Mouse (Mus musculus) forebrain, postnatal 0 days (tissue): ENCODE measurements around the gene Dkk3. TPM values are rescaled to one million over a fixed set of nuclear protein-coding genes. Genes with fewer than 3 reads are reported as not detected.

Source experiments
- ATAC-seq: fragments of 200-750 bp; cut with Nextera tagmentation; 2 replicates; pipeline ENCODE4 v1.8.0; 2017; ENCODE audit warnings: mild to moderate bottlenecking, moderate library complexity
- DNase-seq: peaks from one replicate; pipeline ENCODE4 v3.0.0-alpha.2; 2015
- H3K27ac ChIP-seq: fragments of 300-500 bp; sonication (generic); 2 replicates; pipeline ENCODE4 v1.5.1; 2014; ENCODE audit warnings: low read depth, mild to moderate bottlenecking, antibody characterized with exemption, low read length, moderate library complexity, mixed read lengths
- H3K27me3 ChIP-seq: fragments of 300-500 bp; sonication (generic); 2 replicates; pipeline ENCODE4 v1.6.1; 2014; ENCODE audit warnings: mild to moderate bottlenecking, low read length, mixed read lengths; ENCODE audit not compliant: insufficient read depth
- H3K36me3 ChIP-seq: fragments of 300-500 bp; sonication (generic); 2 replicates; pipeline ENCODE4 v1.6.1; 2014; ENCODE audit warnings: mild to moderate bottlenecking, moderate library complexity; ENCODE audit not compliant: insufficient read depth
- H3K4me1 ChIP-seq: fragments of 300-500 bp; sonication (generic); 2 replicates; pipeline ENCODE4 v1.6.1; 2014; ENCODE audit warnings: antibody characterized with exemption; ENCODE audit not compliant: insufficient read depth
- H3K4me2 ChIP-seq: fragments of 300-500 bp; sonication (generic); 2 replicates; pipeline ENCODE4 v1.6.1; 2014; ENCODE audit warnings: low read depth, mild to moderate bottlenecking, moderate library complexity
- H3K4me3 ChIP-seq: fragments of 300-500 bp; sonication (generic); 2 replicates; pipeline ENCODE4 v1.5.1; 2014; ENCODE audit warnings: low read depth, low read length, mixed read lengths
- H3K9ac ChIP-seq: fragments of 300-500 bp; sonication (generic); 2 replicates; pipeline ENCODE4 v1.6.1; 2014; ENCODE audit warnings: mild to moderate bottlenecking
- H3K9me3 ChIP-seq: fragments of 300-500 bp; sonication (generic); 2 replicates; pipeline ENCODE4 v1.6.1; 2016; ENCODE audit warnings: low read length
- CTCF ChIP-seq: sonication (generic); IDR thresholded peaks from 2 replicates; pipeline ENCODE4 v1.5.1; 2016; ENCODE audit warnings: antibody characterized with exemption, control low read depth, low read depth
- WGBS: fragments of 180-500 bp; shearing (Covaris S2); extraction: QIAGEN DNeasy Blood & Tissue Kit; methylation state at CpG from one replicate; pipeline ENCODE4 v1.1.7; 2014; 5-methylcytosine and 5-hydroxymethylcytosine counted together
- polyA plus RNA-seq: library from polyadenylated mRNA; unstranded; fragments of >200 nt; fragmentation: Nextera tagmentation; extraction: Ambion mirVana; gene quantifications from 2 replicates; pipeline ENCODE4 v1.2.1, GENCODE M21; 2015
- total RNA-seq: library from RNA; depleted of rRNA; stranded (reverse); fragments of >200 nt; gene quantifications from 2 replicates; pipeline ENCODE4 v1.2.3, GENCODE M21; 2014; rRNA removed

Gene Dkk3
- total RNA-seq (50.8 and 53.8 TPM in 2 replicates), polyA plus RNA-seq (48.1 and 49.9 TPM in 2 replicates)

DNA sequence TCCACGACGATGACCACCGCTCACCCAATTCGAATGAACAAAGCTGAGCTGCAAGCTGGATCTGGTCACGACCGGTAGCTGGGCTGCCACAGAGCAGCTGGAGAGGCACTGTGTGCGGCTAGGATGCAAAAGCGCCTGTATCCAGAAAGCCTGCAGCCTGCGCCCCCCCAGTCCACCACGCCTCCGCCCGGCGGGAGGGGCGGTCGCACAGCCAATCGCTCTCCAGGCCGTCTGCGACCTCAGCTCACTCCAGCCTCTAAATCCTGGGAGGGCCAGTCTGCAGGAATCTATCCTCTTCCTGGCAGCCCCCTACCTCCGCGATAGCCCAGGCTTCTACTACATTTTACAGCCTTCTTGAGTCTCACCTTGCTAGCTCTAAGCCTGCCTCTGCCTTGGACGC lies at the start of gene Dkk3:
Dkk3 (minus strand) TSS at position 116 of the 400 bp plus-strand sequence.
- H3K4me1 ChIP-seq = peaks cover 5% of the 10 kb centered on the region
- peak within 1 kb of the TSS; percentile 15; the same call in 1 of the 2 replicates for H3K27ac ChIP-seq
- H3K27me3 ChIP-seq = no peaks in the 10 kb centered on the region
- H3K9me3 ChIP-seq = no peaks in the 10 kb centered on the region
- H3K4me2 ChIP-seq = peak within 1 kb of the TSS; percentile 63
- 8% methylated on average over 21 of the region's 21 CpGs for WGBS
- no peak for TF ChIP-seq CTCF
- H3K4me3 ChIP-seq = peak within 1 kb of the TSS; percentile 47
- no peaks in the 10 kb centered on the region for H3K36me3 ChIP-seq
- H3K9ac ChIP-seq = peak within 1 kb of the TSS; percentile 58
- DNase-seq = peak; percentile 42
- peak; percentile 69 for ATAC-seq

GRCm38 (mm10) chr7:112207717-112208116 lies 48.9 kb upstream of the Dkk3 start:
- ATAC-seq = no peak
- WGBS = 91% methylated on average over 6 of the region's 6 CpGs
- H3K9me3 ChIP-seq = no peaks in the 10 kb centered on the region
- H3K4me3 ChIP-seq = no peak overlapping the region
- DNase-seq = no peak
- H3K27ac ChIP-seq = no peak overlapping the region
- H3K9ac ChIP-seq = no peak overlapping the region
- TF ChIP-seq CTCF = no peak
- H3K36me3 ChIP-seq = no peaks in the 10 kb centered on the region
- H3K4me2 ChIP-seq = no peak overlapping the region
- no peaks in the 10 kb centered on the region for H3K4me1 ChIP-seq
- H3K27me3 ChIP-seq = no peaks in the 10 kb centered on the region

GRCm38 (mm10) chr7:112205513-112205912 lies 46.7 kb upstream of the Dkk3 start:
- no peaks in the 10 kb centered on the region for H3K9me3 ChIP-seq
- 88% methylated on average over 6 of the region's 6 CpGs for WGBS
- H3K27ac ChIP-seq = no peak overlapping the region
- H3K9ac ChIP-seq = no peak overlapping the region
- DNase-seq = no peak
- TF ChIP-seq CTCF = no peak
- no peaks in the 10 kb centered on the region for H3K36me3 ChIP-seq
- H3K4me2 ChIP-seq = no peak overlapping the region
- H3K4me1 ChIP-seq = no peaks in the 10 kb centered on the region
- H3K27me3 ChIP-seq = no peaks in the 10 kb centered on the region
- ATAC-seq = no peak
- no peak overlapping the region for H3K4me3 ChIP-seq

- H3K9me3 ChIP-seq = no peaks in the 10 kb centered on the region
- no peak overlapping the region for H3K4me2 ChIP-seq
- no peak for TF ChIP-seq CTCF
- ATAC-seq (no peak), DNase-seq (no peak)
- H3K36me3 ChIP-seq = no peaks in the 10 kb centered on the region
- no peak overlapping the region for H3K4me3 ChIP-seq
- no peaks in the 10 kb centered on the region for H3K27me3 ChIP-seq
- 62% methylated on average over 6 of the region's 6 CpGs for WGBS
- H3K9ac ChIP-seq = no peak overlapping the region
- no peaks in the 10 kb centered on the region for H3K4me1 ChIP-seq
- no peak overlapping the region for H3K27ac ChIP-seq
Measured at GRCm38 (mm10) chr7:112204380-112204963, 45.6 kb upstream of the Dkk3 start.

- ATAC-seq (no peak), DNase-seq (no peak)
- Histone ChIP-seq H3K27me3 (no peaks in the 10 kb centered on the region), H3K9ac (no peak overlapping the region), H3K36me3 (no peaks in the 10 kb centered on the region), H3K4me1 (no peaks in the 10 kb centered on the region), H3K4me2 (no peak overlapping the region), H3K27ac (no peak overlapping the region), H3K4me3 (no peak overlapping the region), H3K9me3 (no peaks in the 10 kb centered on the region)
- 62% methylated on average over 5 of the region's 5 CpGs for WGBS
- no peak for TF ChIP-seq CTCF
Measured at GRCm38 (mm10) chr7:112203937-112204336, 45.1 kb upstream of the Dkk3 start.

GRCm38 (mm10) chr7:112202843-112203242 lies 44.0 kb upstream of the Dkk3 start:
- Histone ChIP-seq H3K4me2 (no peak overlapping the region), H3K9me3 (no peaks in the 10 kb centered on the region), H3K27ac (no peak overlapping the region), H3K4me1 (no peaks in the 10 kb centered on the region), H3K36me3 (no peaks in the 10 kb centered on the region), H3K4me3 (no peak overlapping the region), H3K27me3 (no peaks in the 10 kb centered on the region), H3K9ac (no peak overlapping the region)
- ATAC-seq (no peak), DNase-seq (no peak)
- TF ChIP-seq CTCF = no peak
- WGBS = 75% methylated on average over 5 of the region's 5 CpGs

- H3K4me3 ChIP-seq = no peak overlapping the region
- no peak for TF ChIP-seq CTCF
- no peaks in the 10 kb centered on the region for H3K4me1 ChIP-seq
- H3K36me3 ChIP-seq = no peaks in the 10 kb centered on the region
- DNase-seq = no peak
- ATAC-seq = no peak
- no peaks in the 10 kb centered on the region for H3K9me3 ChIP-seq
- WGBS = 76% methylated on average over 4 of the region's 4 CpGs
- H3K4me2 ChIP-seq = no peak overlapping the region
- H3K9ac ChIP-seq = no peak overlapping the region
- no peak overlapping the region for H3K27ac ChIP-seq
- no peaks in the 10 kb centered on the region for H3K27me3 ChIP-seq
Measured at GRCm38 (mm10) chr7:112202194-112202593, 43.3 kb upstream of the Dkk3 start.

GRCm38 (mm10) chr7:112200761-112201160 lies 41.9 kb upstream of the Dkk3 start:
- no peak overlapping the region for H3K4me3 ChIP-seq
- DNase-seq = no peak
- H3K27me3 ChIP-seq = no peaks in the 10 kb centered on the region
- H3K4me1 ChIP-seq = no peaks in the 10 kb centered on the region
- H3K9me3 ChIP-seq = no peaks in the 10 kb centered on the region
- ATAC-seq = no peak
- H3K27ac ChIP-seq = no peak overlapping the region
- no peak overlapping the region for H3K9ac ChIP-seq
- H3K36me3 ChIP-seq = no peaks in the 10 kb centered on the region
- TF ChIP-seq CTCF = no peak
- H3K4me2 ChIP-seq = no peak overlapping the region
- 60% methylated on average over 4 of the region's 4 CpGs for WGBS
